Mouse (Mus musculus) ES-Bruce4 (cell line): ENCODE measurements around the gene 1700025G04Rik.

ENCODE experiments used
- CTCF ChIP-seq: IDR thresholded peaks from one replicate; pipeline ENCODE4 v1.8.1; 2011; ENCODE audit warnings: low read depth, low read length
- EP300 ChIP-seq: IDR thresholded peaks from 2 replicates; pipeline ENCODE4 v1.6.1; 2011; ENCODE audit warnings: low read depth, low read length; ENCODE audit not compliant: insufficient read depth

GRCm38 (mm10) chr1:152034766-152035165 is 55.2 kb downstream of the 1700025G04Rik start:
- TF ChIP-seq CTCF (no peak), EP300 (no peak)
